Mouse (Mus musculus) thymus, adult 2 months (tissue): ENCODE results near the gene Phykpl. TPM values are rescaled to one million over a fixed set of nuclear protein-coding genes. Genes with fewer than 3 reads are reported as not detected.

Experiments
- DNase-seq: peaks from one replicate; pipeline ENCODE4 v3.0.0; 2021
- H3K27ac ChIP-seq: fragments of 200-500 bp; 2 replicates; pipeline ENCODE4 v1.5.1; 2012; ENCODE audit warnings: low read length, control low read depth; ENCODE audit not compliant: control insufficient read depth, insufficient read depth
- H3K27me3 ChIP-seq: fragments of 200-500 bp; 2 replicates; pipeline ENCODE4 v1.6.1; 2012; ENCODE audit warnings: mild to moderate bottlenecking, low read length, moderate library complexity, mixed read lengths; ENCODE audit not compliant: control insufficient read depth, insufficient read depth
- H3K36me3 ChIP-seq: fragments of 200-500 bp; 2 replicates; pipeline ENCODE4 v1.6.1; 2012; ENCODE audit warnings: mild to moderate bottlenecking, low read length, moderate library complexity; ENCODE audit not compliant: control insufficient read depth, insufficient read depth
- H3K4me1 ChIP-seq: fragments of 200-500 bp; replicated peaks from 2 replicates; pipeline ENCODE4 v1.6.1; 2012; ENCODE audit warnings: low read length; ENCODE audit not compliant: control insufficient read depth, insufficient read depth
- H3K4me3 ChIP-seq: fragments of 200-500 bp; 2 replicates; pipeline ENCODE4 v1.5.1; 2012; ENCODE audit warnings: mild to moderate bottlenecking, low read length, control low read depth, moderate library complexity; ENCODE audit not compliant: control insufficient read depth, insufficient read depth
- CTCF ChIP-seq: fragments of 200-500 bp; IDR thresholded peaks from 2 replicates; pipeline ENCODE4 v1.5.1; 2012; ENCODE audit warnings: mild to moderate bottlenecking, control low read depth, low read length, moderate library complexity, borderline replicate concordance; ENCODE audit not compliant: control insufficient read depth, poor library complexity, insufficient read depth; ENCODE audit errors: extremely low read depth
- POLR2A ChIP-seq: fragments of 200-500 bp; IDR thresholded peaks from 2 replicates; pipeline ENCODE4 v1.6.1; 2012; ENCODE audit warnings: mild to moderate bottlenecking, low read length, control low read depth, moderate library complexity; ENCODE audit not compliant: control insufficient read depth, poor library complexity, insufficient read depth; ENCODE audit errors: extremely low read depth
- WGBS: fragments of 180-500 bp; shearing (Covaris S2); methylation state at CpG from one replicate; pipeline ENCODE4 v1.1.7; 2018; 5-methylcytosine and 5-hydroxymethylcytosine counted together
- polyA plus RNA-seq: library from polyadenylated mRNA; depleted of rRNA; stranded (reverse); fragments of >200 nt; gene quantifications from 2 replicates; pipeline ENCODE4 v1.2.3, GENCODE M21; 2012

Gene Phykpl
- polyA plus RNA-seq, 1 experiment, result 21.8 TPM

DNA sequence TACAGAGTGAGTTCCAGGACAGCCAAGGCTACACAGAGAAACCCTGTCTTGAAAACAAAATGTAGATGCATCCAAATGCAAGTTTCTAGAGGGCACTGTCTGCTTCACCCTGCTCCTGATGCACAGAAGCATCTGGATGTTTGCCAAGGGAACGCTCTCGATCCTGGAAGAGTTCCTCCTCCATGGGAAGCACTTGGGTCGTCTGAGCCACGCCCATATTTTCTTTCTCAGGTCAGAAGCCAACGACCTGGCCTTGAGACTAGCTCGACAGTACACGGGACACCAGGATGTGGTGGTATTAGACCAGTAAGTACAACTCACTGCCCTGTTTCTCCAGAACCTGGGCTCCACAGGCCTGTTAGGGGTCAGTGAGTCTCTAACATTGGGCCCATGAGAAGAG is 6.6 kb downstream of the Phykpl start:
- no peak for DNase-seq
- WGBS, result 86% methylated on average over 7 of the region's 7 CpGs
- H3K27ac ChIP-seq, result no peak overlapping the region
- H3K4me1 ChIP-seq, result no peaks in the 10 kb centered on the region
- TF ChIP-seq POLR2A (no peak), CTCF (no peak)
- H3K27me3 ChIP-seq, result no peaks in the 10 kb centered on the region
- H3K4me3 ChIP-seq, result no peak overlapping the region
- peaks cover 54% of the 10 kb centered on the region for H3K36me3 ChIP-seq

DNA sequence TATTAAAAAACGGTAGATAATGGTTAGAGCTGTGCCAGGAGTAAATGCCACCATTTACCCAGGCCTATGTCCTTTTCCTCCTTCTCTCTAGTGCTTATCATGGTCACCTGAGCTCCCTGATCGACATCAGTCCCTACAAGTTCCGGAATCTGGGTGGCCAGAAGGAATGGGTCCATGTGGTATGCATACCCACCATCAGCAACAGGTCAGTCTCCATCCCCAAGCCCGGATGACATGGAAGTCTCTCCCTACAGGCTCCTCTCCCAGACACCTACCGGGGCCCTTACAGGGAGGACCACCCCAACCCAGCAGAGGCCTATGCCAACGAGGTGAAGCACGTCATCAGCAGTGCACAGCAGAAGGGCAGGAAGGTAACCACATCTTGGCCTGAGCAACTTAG is 7.4 kb downstream of the Phykpl start:
- no peak for DNase-seq
- Histone ChIP-seq H3K4me3 (no peak overlapping the region), H3K36me3 (peaks cover 61% of the 10 kb centered on the region), H3K27ac (no peak overlapping the region), H3K4me1 (no peaks in the 10 kb centered on the region), H3K27me3 (no peaks in the 10 kb centered on the region)
- TF ChIP-seq POLR2A, result no peak
- no peak for TF ChIP-seq CTCF
- WGBS, result 93% methylated on average over 7 of the region's 7 CpGs

DNA sequence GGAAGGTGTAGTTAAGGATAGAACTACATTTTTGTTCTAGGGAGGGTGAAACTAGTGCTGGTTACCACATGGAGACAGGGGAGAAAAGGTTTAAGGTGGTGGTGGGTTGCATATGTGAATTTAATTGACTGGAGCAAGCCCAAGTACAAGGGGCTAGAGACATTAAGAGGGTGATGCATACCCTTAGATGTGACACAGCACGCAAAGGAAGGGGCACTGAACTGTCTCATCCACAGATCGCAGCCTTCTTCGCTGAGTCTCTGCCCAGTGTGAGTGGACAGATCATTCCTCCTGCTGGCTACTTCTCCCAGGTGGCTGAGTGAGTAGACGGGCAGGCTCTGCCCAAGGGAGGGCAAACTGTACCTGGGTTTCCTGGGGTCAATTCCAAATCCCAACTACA is 8.8 kb downstream of the Phykpl start:
- H3K27me3 ChIP-seq, result no peaks in the 10 kb centered on the region
- peaks cover 69% of the 10 kb centered on the region for H3K36me3 ChIP-seq
- no peaks in the 10 kb centered on the region for H3K4me1 ChIP-seq
- no peak overlapping the region for H3K27ac ChIP-seq
- TF ChIP-seq CTCF, result no peak
- no peak for TF ChIP-seq POLR2A
- H3K4me3 ChIP-seq, result no peak overlapping the region
- DNase-seq, result no peak
- WGBS, result 94% methylated on average over 4 of the region's 4 CpGs

DNA sequence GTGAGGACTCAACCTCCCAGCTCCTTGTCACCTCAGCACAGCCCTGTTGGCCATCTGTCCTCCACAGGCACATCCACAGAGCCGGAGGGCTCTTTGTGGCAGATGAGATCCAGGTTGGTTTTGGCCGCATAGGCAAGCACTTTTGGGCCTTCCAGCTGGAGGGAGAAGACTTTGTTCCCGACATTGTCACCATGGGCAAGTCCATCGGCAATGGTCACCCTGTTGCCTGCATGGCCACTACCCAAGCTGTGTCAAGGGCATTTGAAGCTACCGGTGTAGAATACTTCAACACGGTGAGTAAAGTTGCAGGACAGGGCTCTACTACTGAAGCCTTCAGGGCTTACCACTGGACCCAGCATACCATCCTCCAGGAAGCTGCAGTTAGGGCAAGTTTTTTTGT is 9.3 kb downstream of the Phykpl start:
- no peak overlapping the region for H3K4me3 ChIP-seq
- H3K27ac ChIP-seq, result no peak overlapping the region
- no peak for DNase-seq
- H3K27me3 ChIP-seq, result no peaks in the 10 kb centered on the region
- WGBS, result 98% methylated on average over 6 of the region's 6 CpGs
- no peaks in the 10 kb centered on the region for H3K4me1 ChIP-seq
- peaks cover 74% of the 10 kb centered on the region for H3K36me3 ChIP-seq
- no peak for TF ChIP-seq POLR2A

DNA sequence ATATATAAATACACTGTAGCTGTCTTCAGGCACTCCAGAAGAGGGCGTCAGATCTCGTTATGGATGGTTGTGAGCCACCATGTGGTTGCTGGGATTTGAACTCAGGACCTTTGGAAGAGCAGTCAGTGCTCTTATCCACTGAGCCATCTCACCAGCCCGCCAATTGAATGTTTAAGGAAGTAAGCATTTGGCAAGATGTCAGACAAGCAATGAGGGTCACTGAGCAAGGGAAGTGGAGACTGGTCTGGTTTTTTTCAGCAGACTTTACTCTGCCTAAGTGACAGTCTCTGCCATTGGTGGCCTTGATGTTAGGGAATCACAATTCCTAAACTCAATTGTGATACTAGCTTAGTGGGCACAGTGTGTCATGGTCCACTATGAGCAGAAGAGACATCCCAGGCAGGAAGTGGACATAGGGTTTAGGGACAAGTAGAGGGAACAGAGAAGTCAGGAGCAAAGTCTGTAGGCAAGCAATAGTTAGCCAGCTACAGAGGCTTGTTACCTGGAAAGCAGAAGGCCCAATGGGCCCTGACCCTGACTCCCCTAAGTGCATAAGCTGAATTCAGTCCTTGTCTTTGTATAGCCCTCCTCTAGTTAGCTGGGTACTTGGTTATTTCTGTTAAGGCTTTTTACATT is 10.3 kb downstream of the Phykpl start:
- WGBS, result 74% methylated on average over 3 of the region's 3 CpGs
- peaks cover 84% of the 10 kb centered on the region for H3K36me3 ChIP-seq

DNA sequence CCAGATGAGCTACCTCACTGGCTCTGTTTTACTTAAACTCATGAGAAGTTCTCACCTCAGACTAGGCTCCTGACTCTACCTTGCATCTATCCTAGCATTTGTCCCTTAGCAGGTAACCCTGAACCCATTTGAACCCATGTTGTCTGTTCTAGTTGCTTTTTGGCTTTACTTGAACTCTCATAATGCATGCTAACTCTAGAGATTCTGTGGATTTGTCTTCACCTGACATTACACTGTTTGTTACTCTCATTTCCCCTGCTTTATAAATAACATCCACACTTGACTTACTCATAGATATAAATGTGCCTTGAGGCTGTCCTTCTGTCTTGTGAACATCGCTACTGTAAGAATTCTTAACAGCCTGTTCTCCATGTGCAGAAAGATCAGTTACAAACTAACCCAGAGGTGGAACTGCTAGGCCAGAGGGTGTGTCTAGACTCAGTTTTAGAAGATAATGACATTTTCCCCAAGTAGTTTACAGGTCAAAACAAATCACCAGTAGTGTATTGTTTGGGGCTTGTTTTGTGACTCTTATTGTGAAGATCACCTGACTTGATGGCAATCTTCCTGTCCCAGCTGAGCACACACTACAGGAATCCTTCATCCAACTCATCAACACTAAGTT is 11.0 kb downstream of the Phykpl start:
- DNase-seq, result no peak
- Histone ChIP-seq H3K27ac (no peak overlapping the region), H3K4me1 (no peaks in the 10 kb centered on the region), H3K27me3 (no peaks in the 10 kb centered on the region), H3K36me3 (peaks cover 91% of the 10 kb centered on the region), H3K4me3 (no peak overlapping the region)
- TF ChIP-seq CTCF (no peak), POLR2A (no peak)
- 100% methylated on average over 1 of the region's 1 CpGs for WGBS

More for the DNA sequence above, 10.3 kb downstream of the Phykpl start:
- Histone ChIP-seq H3K27me3 (no peaks in the 10 kb centered on the region), H3K4me1 (no peaks in the 10 kb centered on the region), H3K27ac (no peak overlapping the region), H3K4me3 (no peak overlapping the region)
- no peak for TF ChIP-seq CTCF
- no peak for TF ChIP-seq POLR2A
- no peak for DNase-seq

DNA sequence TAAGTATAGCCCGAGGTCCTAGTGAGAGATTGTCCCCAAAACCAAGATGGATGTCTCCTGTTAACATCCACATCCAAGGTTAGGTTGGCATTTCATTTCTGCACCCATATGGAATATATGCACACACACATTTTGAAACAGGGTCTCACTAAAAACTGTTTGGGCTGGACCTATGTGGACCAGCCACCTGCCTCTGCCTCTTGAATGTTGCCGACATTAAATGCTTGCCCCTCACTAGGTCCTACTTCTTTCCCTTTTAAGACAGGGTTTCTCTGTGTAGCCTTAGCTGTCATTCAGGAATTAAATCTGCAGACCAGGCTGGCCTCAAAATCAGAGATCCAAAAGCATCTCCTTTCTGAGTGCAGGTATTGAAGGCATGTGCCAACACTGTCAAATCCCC is 13.0 kb downstream of the Phykpl start:
- Histone ChIP-seq H3K36me3 (peaks cover 91% of the 10 kb centered on the region), H3K4me3 (no peak overlapping the region), H3K27ac (no peak overlapping the region), H3K27me3 (no peaks in the 10 kb centered on the region), H3K4me1 (no peaks in the 10 kb centered on the region)
- 96% methylated on average over 2 of the region's 2 CpGs for WGBS
- DNase-seq, result no peak
- TF ChIP-seq POLR2A (no peak), CTCF (no peak)
